Comparison of ENCODE assay signal across 14 mouse cellular contexts in the genomic region with DNA sequence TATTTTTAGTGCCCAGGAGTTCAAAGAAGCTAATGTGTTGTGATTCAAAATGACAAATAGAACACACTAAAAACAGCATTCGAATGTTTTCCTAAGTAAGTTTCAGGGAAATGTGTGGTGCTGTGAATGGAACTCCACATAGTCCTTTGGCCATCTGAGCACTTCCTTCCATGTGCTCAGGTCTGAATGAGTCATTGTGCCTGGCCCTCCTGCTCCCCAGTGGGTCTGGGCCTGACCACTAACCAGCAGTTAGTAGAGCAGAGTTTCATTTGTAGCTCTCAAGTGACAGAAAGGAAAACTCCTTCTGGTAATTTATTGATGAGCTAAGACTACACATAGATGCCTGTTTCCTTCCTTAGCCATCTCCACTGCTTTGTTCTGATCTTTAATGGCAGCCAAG.
"Had no signal": no experiment of that assay in that cellular context is flagged by ENCODE, and none has a peak within 500 bp of the region (broad histone marks: within the 10 kb centered on the region; RNA-seq: fewer than 3 reads in every experiment).

No protein-coding gene starts in this region.

- H3K4me1 ChIP-seq: megakaryocyte, embryonic 14.5 days; midbrain, embryonic 13.5 days; midbrain, embryonic 15.5 days; neural tube, embryonic 12.5 days had no signal

- ATAC-seq: midbrain, embryonic 13.5 days; midbrain, embryonic 15.5 days had no signal

- H3K27me3 ChIP-seq: midbrain, embryonic 13.5 days; midbrain, embryonic 15.5 days; neural tube, embryonic 12.5 days had no signal

- H3K36me3 ChIP-seq: midbrain, embryonic 13.5 days; midbrain, embryonic 15.5 days; neural tube, embryonic 12.5 days had no signal

- H3K4me3 ChIP-seq: megakaryocyte, embryonic 14.5 days; midbrain, embryonic 13.5 days; midbrain, embryonic 15.5 days; neural tube, embryonic 12.5 days had no signal

- DNase-seq: lung, adult 18-20 months; lung, embryonic 14.5 days; lung, postnatal 10 days; lung, postnatal 36 days; right cerebral cortex, postnatal 14 days; thymus, adult 18-20 months; thymus, postnatal 14 days; thymus, postnatal 36 days had no signal

- H3K9ac ChIP-seq: lung, embryonic 14.5 days; midbrain, embryonic 13.5 days; midbrain, embryonic 15.5 days; neural tube, embryonic 12.5 days had no signal

- H3K27ac ChIP-seq: macrophage; midbrain, embryonic 13.5 days; midbrain, embryonic 15.5 days; neural tube, embryonic 12.5 days had no signal

- H3K4me2 ChIP-seq: lung, embryonic 14.5 days; midbrain, embryonic 11.5 days; midbrain, embryonic 13.5 days; midbrain, embryonic 15.5 days; neural tube, embryonic 12.5 days had no signal

- H3K9me3 ChIP-seq: megakaryocyte, embryonic 14.5 days; midbrain, embryonic 13.5 days; midbrain, embryonic 15.5 days; neural tube, embryonic 12.5 days had no signal
